Mouse (Mus musculus): ENCODE results near the gene Ston2. TPM values are rescaled to one million over a fixed set of nuclear protein-coding genes. Genes with fewer than 3 reads are reported as not detected.

Gene Ston2
- polyA plus RNA-seq, 1 experiment from 2014 or later, result 11.1 TPM

- Histone ChIP-seq H3K36me3 (no peaks in the 10 kb centered on the region), H3K9me3 (no peaks in the 10 kb centered on the region), H3K4me2 (no peak overlapping the region), H3K9ac (no peak overlapping the region), H3K4me3 (no peak overlapping the region), H3K27ac (no peak overlapping the region; the same call in 1 of the 2 replicates), H3K4me1 (peaks cover 6% of the 10 kb centered on the region; the same call in 1 of the 2 replicates), H3K27me3 (no peaks in the 10 kb centered on the region)
- peak; percentile 60; the same call in 1 of the 2 replicates for ATAC-seq (ENCODE audit: borderline replicate concordance, extremely low read depth, low FRiP score, low TSS enrichment)
- WGBS, result 29% methylated on average over 10 of the region's 10 CpGs
These were observed 1.8 kb downstream of the Ston2 start for GRCm38 (mm10) chr12:91786355-91786754.

GRCm38 (mm10) chr12:91781432-91781831 is 6.8 kb downstream of the Ston2 start:
- Histone ChIP-seq H3K4me1 (peaks cover 10% of the 10 kb centered on the region; the same call in 1 of the 2 replicates), H3K36me3 (no peaks in the 10 kb centered on the region), H3K27me3 (no peaks in the 10 kb centered on the region), H3K4me3 (no peak overlapping the region), H3K27ac (no peak overlapping the region), H3K9me3 (no peaks in the 10 kb centered on the region), H3K9ac (no peak overlapping the region), H3K4me2 (no peak overlapping the region)
- ATAC-seq (ENCODE audit: borderline replicate concordance, extremely low read depth, low FRiP score, low TSS enrichment), result no peak
- WGBS, result 79% methylated on average over 5 of the region's 5 CpGs

GRCm38 (mm10) chr12:91780531-91780930 is 7.7 kb downstream of the Ston2 start:
- ATAC-seq (ENCODE audit: borderline replicate concordance, extremely low read depth, low FRiP score, low TSS enrichment), result no peak
- H3K27ac ChIP-seq, result no peak overlapping the region
- H3K27me3 ChIP-seq, result no peaks in the 10 kb centered on the region
- 80% methylated on average over 3 of the region's 3 CpGs for WGBS
- no peak overlapping the region for H3K9ac ChIP-seq
- H3K4me2 ChIP-seq, result no peak overlapping the region
- H3K36me3 ChIP-seq, result no peaks in the 10 kb centered on the region
- no peak overlapping the region for H3K4me3 ChIP-seq
- no peaks in the 10 kb centered on the region for H3K9me3 ChIP-seq
- H3K4me1 ChIP-seq, result peaks cover 10% of the 10 kb centered on the region; the same call in 1 of the 2 replicates

- Histone ChIP-seq H3K4me1 (peaks cover 10% of the 10 kb centered on the region; the same call in 1 of the 2 replicates), H3K9me3 (no peaks in the 10 kb centered on the region), H3K4me3 (peak overlapping the region; percentile 62), H3K36me3 (no peaks in the 10 kb centered on the region), H3K27me3 (no peaks in the 10 kb centered on the region), H3K27ac (peak overlapping the region; percentile 46; the same call in 1 of the 2 replicates), H3K9ac (peak overlapping the region; percentile 41), H3K4me2 (peak overlapping the region; percentile 92)
- ATAC-seq (ENCODE audit: borderline replicate concordance, extremely low read depth, low FRiP score, low TSS enrichment), result peak; percentile 91
- WGBS, result under 1% methylated on average over 35 of the region's 35 CpGs
These were observed 9.2 kb downstream of the Ston2 start for GRCm38 (mm10) chr12:91779004-91779365.

- ATAC-seq (ENCODE audit: borderline replicate concordance, extremely low read depth, low FRiP score, low TSS enrichment), result peak; percentile 83
- H3K36me3 ChIP-seq, result no peaks in the 10 kb centered on the region
- H3K4me2 ChIP-seq, result peak overlapping the region; percentile 92
- peak overlapping the region; percentile 46; the same call in 1 of the 2 replicates for H3K27ac ChIP-seq
- peaks cover 10% of the 10 kb centered on the region; the same call in 1 of the 2 replicates for H3K4me1 ChIP-seq
- peak overlapping the region; percentile 41 for H3K9ac ChIP-seq
- no peaks in the 10 kb centered on the region for H3K27me3 ChIP-seq
- H3K9me3 ChIP-seq, result no peaks in the 10 kb centered on the region
- peak overlapping the region; percentile 62 for H3K4me3 ChIP-seq
- 2% methylated on average over 51 of the region's 51 CpGs for WGBS
These were observed 9.8 kb downstream of the Ston2 start for GRCm38 (mm10) chr12:91778211-91779003.

GRCm38 (mm10) chr12:91776342-91776741 is 11.8 kb downstream of the Ston2 start:
- Histone ChIP-seq H3K27me3 (no peaks in the 10 kb centered on the region), H3K9ac (no peak overlapping the region), H3K27ac (no peak overlapping the region), H3K36me3 (no peaks in the 10 kb centered on the region), H3K9me3 (no peaks in the 10 kb centered on the region), H3K4me1 (peaks cover 10% of the 10 kb centered on the region; the same call in 1 of the 2 replicates), H3K4me2 (no peak overlapping the region), H3K4me3 (no peak overlapping the region)
- ATAC-seq (ENCODE audit: borderline replicate concordance, extremely low read depth, low FRiP score, low TSS enrichment), result no peak
- WGBS, result 65% methylated on average over 5 of the region's 5 CpGs

- H3K4me1 ChIP-seq, result peaks cover 10% of the 10 kb centered on the region; the same call in 1 of the 2 replicates
- WGBS, result 57% methylated on average over 8 of the region's 8 CpGs
- no peak overlapping the region for H3K9ac ChIP-seq
- no peaks in the 10 kb centered on the region for H3K36me3 ChIP-seq
- H3K27ac ChIP-seq, result no peak overlapping the region
- ATAC-seq (ENCODE audit: borderline replicate concordance, extremely low read depth, low FRiP score, low TSS enrichment), result no peak
- no peak overlapping the region for H3K4me2 ChIP-seq
- no peaks in the 10 kb centered on the region for H3K9me3 ChIP-seq
- no peaks in the 10 kb centered on the region for H3K27me3 ChIP-seq
- H3K4me3 ChIP-seq, result no peak overlapping the region
These were observed 13.3 kb downstream of the Ston2 start for GRCm38 (mm10) chr12:91774811-91775284.

- no peak overlapping the region for H3K9ac ChIP-seq
- H3K36me3 ChIP-seq, result no peaks in the 10 kb centered on the region
- H3K27ac ChIP-seq, result no peak overlapping the region
- no peak for ATAC-seq (ENCODE audit: borderline replicate concordance, extremely low read depth, low FRiP score, low TSS enrichment)
- H3K27me3 ChIP-seq, result no peaks in the 10 kb centered on the region
- H3K4me3 ChIP-seq, result no peak overlapping the region
- H3K4me1 ChIP-seq, result peaks cover 34% of the 10 kb centered on the region
- H3K9me3 ChIP-seq, result no peaks in the 10 kb centered on the region
- whole genome bisulfite sequencing, result 50% methylated on average over 2 of the region's 2 CpGs
- no peak overlapping the region for H3K4me2 ChIP-seq
These were observed 19.3 kb downstream of the Ston2 start for GRCm38 (mm10) chr12:91768871-91769270.

- WGBS, result 77% methylated on average over 6 of the region's 6 CpGs
- H3K4me2 ChIP-seq, result no peak overlapping the region
- no peak overlapping the region for H3K9ac ChIP-seq
- no peaks in the 10 kb centered on the region for H3K27me3 ChIP-seq
- no peak for ATAC-seq (ENCODE audit: borderline replicate concordance, extremely low read depth, low FRiP score, low TSS enrichment)
- H3K36me3 ChIP-seq, result no peaks in the 10 kb centered on the region
- H3K9me3 ChIP-seq, result no peaks in the 10 kb centered on the region
- no peak overlapping the region for H3K4me3 ChIP-seq
- peaks cover 34% of the 10 kb centered on the region for H3K4me1 ChIP-seq
- no peak overlapping the region for H3K27ac ChIP-seq
These were observed 20.0 kb downstream of the Ston2 start for GRCm38 (mm10) chr12:91768176-91768575.

GRCm38 (mm10) chr12:91766338-91767107 is 21.7 kb downstream of the Ston2 start:
- Histone ChIP-seq H3K27me3 (no peaks in the 10 kb centered on the region), H3K4me2 (peak overlapping the region; percentile 17), H3K36me3 (no peaks in the 10 kb centered on the region), H3K4me3 (no peak overlapping the region), H3K27ac (no peak overlapping the region), H3K9me3 (no peaks in the 10 kb centered on the region), H3K9ac (no peak overlapping the region), H3K4me1 (peaks cover 34% of the 10 kb centered on the region)
- 47% methylated on average over 14 of the region's 14 CpGs for WGBS
- peak; percentile 47; the same call in 1 of the 2 replicates for ATAC-seq (ENCODE audit: borderline replicate concordance, extremely low read depth, low FRiP score, low TSS enrichment)

GRCm38 (mm10) chr12:91765504-91765903 is 22.7 kb downstream of the Ston2 start:
- no peak for ATAC-seq (ENCODE audit: borderline replicate concordance, extremely low read depth, low FRiP score, low TSS enrichment)
- Histone ChIP-seq H3K27me3 (no peaks in the 10 kb centered on the region), H3K9me3 (no peaks in the 10 kb centered on the region), H3K27ac (peak overlapping the region; percentile 48), H3K36me3 (no peaks in the 10 kb centered on the region), H3K4me1 (peaks cover 34% of the 10 kb centered on the region), H3K9ac (no peak overlapping the region), H3K4me2 (peak overlapping the region; percentile 17; the same call in 1 of the 2 replicates), H3K4me3 (no peak overlapping the region)
- 50% methylated on average over 13 of the region's 13 CpGs for WGBS

All from lung, embryonic 15.5 days (tissue).